Mouse (Mus musculus): ENCODE results near the gene Eif4ebp2.

Eif4ebp2 gene

GRCm38 (mm10) chr10:61452645-61453044 is at the start of gene Eif4ebp2:
TSS of gene Eif4ebp2 (minus strand) at chr10:61452661.
- DNase-seq (ENCODE audit: low spot score) = peak; percentile 99

- no peak for DNase-seq (ENCODE audit: low spot score)
Measured at GRCm38 (mm10) chr10:61500756-61501155, 48.3 kb upstream of the Eif4ebp2 start.

- no peak for DNase-seq (ENCODE audit: low spot score)
Measured at GRCm38 (mm10) chr10:61499505-61500466, 47.3 kb upstream of the Eif4ebp2 start.

GRCm38 (mm10) chr10:61496231-61496630 is 43.8 kb upstream of the Eif4ebp2 start:
- no peak for DNase-seq (ENCODE audit: low spot score)

GRCm38 (mm10) chr10:61495461-61495860 is 43.0 kb upstream of the Eif4ebp2 start:
- DNase-seq (ENCODE audit: low spot score) = no peak

- peak; percentile 92 for DNase-seq (ENCODE audit: low spot score)
Measured at GRCm38 (mm10) chr10:61492040-61492439, 39.6 kb upstream of the Eif4ebp2 start.

- no peak for DNase-seq (ENCODE audit: low spot score)
Measured at GRCm38 (mm10) chr10:61491573-61491972, 39.1 kb upstream of the Eif4ebp2 start.

- no peak for DNase-seq (ENCODE audit: low spot score)
Measured at GRCm38 (mm10) chr10:61488522-61489110, 36.2 kb upstream of the Eif4ebp2 start.

GRCm38 (mm10) chr10:61486551-61487339 is 34.3 kb upstream of the Eif4ebp2 start:
- DNase-seq (ENCODE audit: low spot score) = no peak

- DNase-seq (ENCODE audit: low spot score) = no peak
Measured at GRCm38 (mm10) chr10:61484801-61485200, 32.3 kb upstream of the Eif4ebp2 start.

GRCm38 (mm10) chr10:61482771-61483170 is 30.3 kb upstream of the Eif4ebp2 start:
- DNase-seq (ENCODE audit: low spot score) = no peak

- DNase-seq (ENCODE audit: low spot score) = no peak
Measured at GRCm38 (mm10) chr10:61480488-61480887, 28.0 kb upstream of the Eif4ebp2 start.

- DNase-seq (ENCODE audit: low spot score) = no peak
Measured at GRCm38 (mm10) chr10:61479927-61480326, 27.5 kb upstream of the Eif4ebp2 start.

GRCm38 (mm10) chr10:61479461-61479860 is 27.0 kb upstream of the Eif4ebp2 start:
- DNase-seq (ENCODE audit: low spot score) = no peak

- no peak for DNase-seq (ENCODE audit: low spot score)
Measured at GRCm38 (mm10) chr10:61476440-61477165, 24.1 kb upstream of the Eif4ebp2 start.

GRCm38 (mm10) chr10:61475594-61476439 is 23.4 kb upstream of the Eif4ebp2 start, which contains the start of gene Lrrc20:
TSS of gene Lrrc20 (plus strand) at chr10:61475801.
- DNase-seq (ENCODE audit: low spot score) = peak; percentile 91

- no peak for DNase-seq (ENCODE audit: low spot score)
Measured at GRCm38 (mm10) chr10:61474344-61474743, 21.9 kb upstream of the Eif4ebp2 start.

- no peak for DNase-seq (ENCODE audit: low spot score)
Measured at GRCm38 (mm10) chr10:61473640-61474039, 21.2 kb upstream of the Eif4ebp2 start.

GRCm38 (mm10) chr10:61468900-61469299 is 16.4 kb upstream of the Eif4ebp2 start:
- no peak for DNase-seq (ENCODE audit: low spot score)

GRCm38 (mm10) chr10:61466873-61467272 is 14.4 kb upstream of the Eif4ebp2 start:
- DNase-seq (ENCODE audit: low spot score) = no peak

- DNase-seq (ENCODE audit: low spot score) = no peak
Measured at GRCm38 (mm10) chr10:61466242-61466641, 13.8 kb upstream of the Eif4ebp2 start.
